Mouse (Mus musculus) lung, postnatal 0 days (tissue): ENCODE results near the gene Flt3.

Source experiments
- CTCF ChIP-seq: IDR thresholded peaks from 2 replicates; pipeline ENCODE4 v1.5.1; 2016; ENCODE audit warnings: antibody characterized with exemption, mild to moderate bottlenecking
- EP300 ChIP-seq: IDR thresholded peaks from 2 replicates; pipeline ENCODE4 v1.6.1; 2016; ENCODE audit warnings: antibody characterized with exemption, mild to moderate bottlenecking, control low read depth

- TF ChIP-seq CTCF: no peak
- TF ChIP-seq EP300: no peak
Measured at GRCm38 (mm10) chr5:147356260-147357055, 43.8 kb downstream of the Flt3 start.
